Mouse (Mus musculus) forebrain, embryonic 16.5 days (tissue): ENCODE data around the gene Rimklb. TPM values are rescaled to one million over a fixed set of nuclear protein-coding genes. Genes with fewer than 3 reads are reported as not detected.
A peak's percentile ranks its signal among the peaks of the same experiment; 100 is the strongest.

ENCODE experiments used
- ATAC-seq: fragments of 200-750 bp; cut with Nextera tagmentation; 2 replicates; pipeline ENCODE4 v1.8.0; 2017; ENCODE audit warnings: mild to moderate bottlenecking, moderate library complexity
- H3K27ac ChIP-seq: fragments of 300-500 bp; sonication (generic); 2 replicates; pipeline ENCODE4 v1.5.1; 2014; ENCODE audit warnings: low read length, control low read depth
- H3K27me3 ChIP-seq: fragments of 300-500 bp; sonication (generic); replicated peaks from 2 replicates; pipeline ENCODE4 v1.6.1; 2014; ENCODE audit warnings: low read length; ENCODE audit not compliant: control insufficient read depth, insufficient read depth
- H3K36me3 ChIP-seq: fragments of 300-500 bp; sonication (generic); 2 replicates; pipeline ENCODE4 v1.6.1; 2014; ENCODE audit not compliant: control insufficient read depth, insufficient read depth
- H3K4me1 ChIP-seq: fragments of 300-500 bp; sonication (generic); replicated peaks from 2 replicates; pipeline ENCODE4 v1.6.1; 2014; ENCODE audit warnings: low read length; ENCODE audit not compliant: control insufficient read depth, insufficient read depth
- H3K4me2 ChIP-seq: fragments of 300-500 bp; sonication (generic); 2 replicates; pipeline ENCODE4 v1.6.1; 2014; ENCODE audit warnings: mild to moderate bottlenecking, low read length, control low read depth
- H3K4me3 ChIP-seq: fragments of 300-500 bp; sonication (generic); replicated peaks from 2 replicates; pipeline ENCODE4 v1.5.1; 2014; ENCODE audit warnings: mild to moderate bottlenecking, low read length, control low read depth
- H3K9ac ChIP-seq: fragments of 300-500 bp; sonication (generic); replicated peaks from 2 replicates; pipeline ENCODE4 v1.6.1; 2014; ENCODE audit warnings: low read depth, low read length, control low read depth
- H3K9me3 ChIP-seq: fragments of 300-500 bp; sonication (generic); 2 replicates; pipeline ENCODE4 v1.6.1; 2016; ENCODE audit warnings: low read length; ENCODE audit not compliant: control insufficient read depth
- WGBS: fragments of 180-500 bp; shearing (Covaris S2); extraction: QIAGEN DNeasy Blood & Tissue Kit; methylation state at CpG from one replicate; pipeline ENCODE4 v1.1.7; 2014; 5-methylcytosine and 5-hydroxymethylcytosine counted together
- polyA plus RNA-seq: library from polyadenylated mRNA; unstranded; fragments of >200 nt; fragmentation: Nextera tagmentation; extraction: Ambion mirVana; gene quantifications from 2 replicates; pipeline ENCODE4 v1.2.1, GENCODE M21; 2015

Gene Rimklb
- polyA plus RNA-seq, 1 experiment from 2014 or later: 97.9 TPM

- no peak overlapping the region for H3K4me3 ChIP-seq
- WGBS: 64% methylated on average over 3 of the region's 3 CpGs
- H3K4me2 ChIP-seq: no peak overlapping the region
- no peak overlapping the region for H3K9ac ChIP-seq
- H3K9me3 ChIP-seq: no peaks in the 10 kb centered on the region
- peak; percentile 38; the same call in 1 of the 2 replicates for ATAC-seq
- H3K4me1 ChIP-seq: no peaks in the 10 kb centered on the region
- H3K27ac ChIP-seq: no peak overlapping the region
- peaks cover 51% of the 10 kb centered on the region for H3K36me3 ChIP-seq
- no peaks in the 10 kb centered on the region for H3K27me3 ChIP-seq
Measured at GRCm38 (mm10) chr6:122466092-122466713, 32.4 kb downstream of the Rimklb start.

- Histone ChIP-seq H3K9ac (no peak overlapping the region), H3K4me3 (no peak overlapping the region), H3K27me3 (no peaks in the 10 kb centered on the region), H3K9me3 (no peaks in the 10 kb centered on the region), H3K4me1 (no peaks in the 10 kb centered on the region), H3K36me3 (peaks cover 46% of the 10 kb centered on the region), H3K4me2 (no peak overlapping the region), H3K27ac (no peak overlapping the region)
- no peak for ATAC-seq
- 95% methylated on average over 8 of the region's 8 CpGs for WGBS
Measured at GRCm38 (mm10) chr6:122458946-122459693, 39.4 kb downstream of the Rimklb start.

- ATAC-seq: no peak
- no peak overlapping the region for H3K4me3 ChIP-seq
- H3K9me3 ChIP-seq: no peaks in the 10 kb centered on the region
- no peak overlapping the region for H3K4me2 ChIP-seq
- H3K27ac ChIP-seq: no peak overlapping the region
- no peak overlapping the region for H3K9ac ChIP-seq
- peaks cover 18% of the 10 kb centered on the region for H3K36me3 ChIP-seq
- 95% methylated on average over 7 of the region's 7 CpGs for WGBS
- no peaks in the 10 kb centered on the region for H3K27me3 ChIP-seq
- no peaks in the 10 kb centered on the region for H3K4me1 ChIP-seq
Measured at GRCm38 (mm10) chr6:122447848-122448247, 50.7 kb downstream of the Rimklb start.

- H3K4me3 ChIP-seq: no peak overlapping the region
- 62% methylated on average over 6 of the region's 6 CpGs for WGBS
- H3K36me3 ChIP-seq: peaks cover 16% of the 10 kb centered on the region
- no peak overlapping the region for H3K4me2 ChIP-seq
- H3K27me3 ChIP-seq: no peaks in the 10 kb centered on the region
- no peaks in the 10 kb centered on the region for H3K4me1 ChIP-seq
- H3K27ac ChIP-seq: no peak overlapping the region
- no peak overlapping the region for H3K9ac ChIP-seq
- peak; percentile 55 for ATAC-seq
- H3K9me3 ChIP-seq: no peaks in the 10 kb centered on the region
Measured at GRCm38 (mm10) chr6:122445215-122445614, 53.3 kb downstream of the Rimklb start.

GRCm38 (mm10) chr6:122440632-122441226 is 57.8 kb downstream of the Rimklb start:
- no peaks in the 10 kb centered on the region for H3K4me1 ChIP-seq
- no peaks in the 10 kb centered on the region for H3K9me3 ChIP-seq
- no peaks in the 10 kb centered on the region for H3K36me3 ChIP-seq
- ATAC-seq: no peak
- H3K27me3 ChIP-seq: no peaks in the 10 kb centered on the region
- H3K4me3 ChIP-seq: no peak overlapping the region
- H3K27ac ChIP-seq: no peak overlapping the region
- H3K9ac ChIP-seq: no peak overlapping the region
- 50% methylated on average over 4 of the region's 4 CpGs for WGBS
- H3K4me2 ChIP-seq: no peak overlapping the region

GRCm38 (mm10) chr6:122439249-122439648 is 59.3 kb downstream of the Rimklb start:
- Histone ChIP-seq H3K9ac (no peak overlapping the region), H3K4me3 (no peak overlapping the region), H3K4me1 (no peaks in the 10 kb centered on the region), H3K27me3 (no peaks in the 10 kb centered on the region), H3K36me3 (no peaks in the 10 kb centered on the region), H3K9me3 (no peaks in the 10 kb centered on the region), H3K4me2 (no peak overlapping the region), H3K27ac (no peak overlapping the region)
- ATAC-seq: no peak
- 84% methylated on average over 4 of the region's 4 CpGs for WGBS

GRCm38 (mm10) chr6:122435270-122435669 is 63.3 kb downstream of the Rimklb start:
- WGBS: 98% methylated on average over 2 of the region's 2 CpGs

GRCm38 (mm10) chr6:122427456-122427855 is 71.1 kb downstream of the Rimklb start:
- Histone ChIP-seq H3K27me3 (no peaks in the 10 kb centered on the region), H3K4me2 (no peak overlapping the region), H3K4me3 (no peak overlapping the region), H3K36me3 (no peaks in the 10 kb centered on the region), H3K9ac (no peak overlapping the region), H3K4me1 (no peaks in the 10 kb centered on the region), H3K9me3 (no peaks in the 10 kb centered on the region), H3K27ac (no peak overlapping the region)
- ATAC-seq: no peak
- WGBS: 91% methylated on average over 7 of the region's 7 CpGs

More at GRCm38 (mm10) chr6:122435270-122435669, 63.3 kb downstream of the Rimklb start:
- H3K4me2 ChIP-seq: no peak overlapping the region
- no peak overlapping the region for H3K9ac ChIP-seq
- H3K27ac ChIP-seq: no peak overlapping the region
- H3K9me3 ChIP-seq: no peaks in the 10 kb centered on the region
- H3K27me3 ChIP-seq: no peaks in the 10 kb centered on the region
- H3K4me1 ChIP-seq: no peaks in the 10 kb centered on the region
- no peak overlapping the region for H3K4me3 ChIP-seq
- ATAC-seq: no peak
- H3K36me3 ChIP-seq: no peaks in the 10 kb centered on the region

GRCm38 (mm10) chr6:122417015-122417414 is 81.5 kb downstream of the Rimklb start:
- Histone ChIP-seq H3K4me2 (no peak overlapping the region), H3K9ac (no peak overlapping the region), H3K27me3 (no peaks in the 10 kb centered on the region), H3K36me3 (no peaks in the 10 kb centered on the region), H3K27ac (no peak overlapping the region), H3K9me3 (no peaks in the 10 kb centered on the region), H3K4me3 (no peak overlapping the region), H3K4me1 (no peaks in the 10 kb centered on the region)
- no peak for ATAC-seq
- WGBS: 38% methylated on average over 7 of the region's 7 CpGs
